Mouse (Mus musculus): ENCODE results near the gene Rab22a.
A peak's percentile ranks its signal among the peaks of the same experiment; 100 is the strongest.

Rab22a gene

GRCm38 (mm10) chr2:173665271-173665670 lies 5.7 kb downstream of the Rab22a start:
- DNase-seq (ENCODE audit: extremely low read depth, insufficient read length, low spot score), result no peak

DNA sequence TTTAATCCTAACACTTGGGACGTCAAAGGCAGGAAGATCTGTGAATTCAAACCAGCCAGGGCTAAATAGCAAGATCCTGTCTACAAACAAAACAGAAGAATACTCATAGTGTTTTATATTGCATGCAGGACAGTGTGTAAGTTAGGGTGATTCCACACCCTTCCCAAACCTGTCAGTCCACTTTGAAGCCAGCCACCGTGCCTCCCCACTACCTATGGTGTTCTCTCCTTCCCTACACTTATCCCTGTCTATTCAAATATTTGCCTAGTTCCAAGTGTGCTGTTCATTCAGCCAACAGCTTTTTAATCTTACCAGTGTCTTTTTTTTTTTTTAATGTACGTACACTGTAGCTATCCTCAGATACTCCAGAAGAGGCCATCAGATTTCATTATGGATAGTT lies 7.3 kb downstream of the Rab22a start:
- no peak for DNase-seq (ENCODE audit: extremely low read depth, insufficient read length, low spot score)

GRCm38 (mm10) chr2:173672328-173672896 lies 12.9 kb downstream of the Rab22a start:
- no peak for DNase-seq (ENCODE audit: extremely low read depth, insufficient read length, low spot score)

DNA sequence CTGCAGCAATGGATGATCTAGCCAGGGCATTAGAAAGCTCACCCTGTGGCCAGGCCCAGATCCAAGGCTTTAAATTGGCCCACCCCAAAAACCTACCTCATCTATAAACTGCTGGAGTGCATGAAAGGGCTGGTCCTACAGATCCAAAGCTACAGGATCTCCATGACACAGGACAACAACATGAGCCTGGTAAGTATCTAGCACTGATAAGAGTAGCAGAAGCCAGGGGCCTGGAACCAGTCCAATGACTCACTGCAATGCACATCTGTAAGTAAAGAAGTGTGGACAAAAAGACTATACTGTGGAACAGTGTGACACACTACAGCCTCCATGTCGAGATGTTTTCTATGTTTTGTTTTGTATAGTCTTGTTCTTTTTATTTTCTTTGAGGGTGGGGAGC lies 13.9 kb downstream of the Rab22a start:
- no peak for DNase-seq (ENCODE audit: extremely low read depth, insufficient read length, low spot score)

GRCm38 (mm10) chr2:173678593-173678992 lies 19.0 kb downstream of the Rab22a start:
- DNase-seq (ENCODE audit: extremely low read depth, insufficient read length, low spot score), result no peak

DNA sequence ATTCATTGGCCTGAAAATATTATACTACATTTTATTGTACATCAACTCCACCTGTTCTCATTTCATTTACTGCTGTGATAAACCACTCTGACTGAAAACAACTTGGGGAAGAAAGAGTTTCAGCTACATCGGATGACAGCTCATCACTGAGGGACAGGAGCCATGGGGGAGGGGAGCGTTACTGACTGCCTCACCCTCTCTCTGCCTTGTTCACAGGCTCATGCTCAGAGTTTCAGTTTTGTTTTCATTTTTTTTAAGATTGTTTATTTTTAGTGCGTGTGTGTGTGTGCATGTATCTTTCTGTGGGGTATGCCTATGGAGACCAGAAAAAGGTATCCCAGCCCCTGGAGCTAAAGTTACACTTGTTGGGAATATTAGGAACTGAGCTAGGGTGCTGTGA lies 19.7 kb downstream of the Rab22a start:
- DNase-seq (ENCODE audit: extremely low read depth, insufficient read length, low spot score), result no peak

DNA sequence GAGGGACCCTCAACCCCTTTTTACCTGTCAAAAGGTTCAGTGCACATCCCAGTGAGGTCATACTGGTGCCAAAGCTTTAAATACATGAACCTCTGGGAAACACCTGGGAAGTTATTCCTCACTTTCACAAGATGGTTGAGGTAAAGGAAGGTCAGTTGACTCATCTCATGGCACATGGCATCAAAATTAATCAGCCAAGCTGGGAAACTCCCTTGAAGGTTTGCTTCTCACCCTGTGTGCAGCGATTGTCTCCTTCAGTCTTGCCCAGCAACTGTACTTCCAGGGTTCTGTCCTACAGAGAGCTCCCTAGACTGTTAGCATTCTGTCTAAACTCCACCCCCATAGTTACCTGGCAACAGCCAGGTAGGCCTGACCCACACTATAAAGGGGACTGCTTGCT lies 20.6 kb downstream of the Rab22a start:
- DNase-seq (ENCODE audit: extremely low read depth, insufficient read length, low spot score), result no peak

DNA sequence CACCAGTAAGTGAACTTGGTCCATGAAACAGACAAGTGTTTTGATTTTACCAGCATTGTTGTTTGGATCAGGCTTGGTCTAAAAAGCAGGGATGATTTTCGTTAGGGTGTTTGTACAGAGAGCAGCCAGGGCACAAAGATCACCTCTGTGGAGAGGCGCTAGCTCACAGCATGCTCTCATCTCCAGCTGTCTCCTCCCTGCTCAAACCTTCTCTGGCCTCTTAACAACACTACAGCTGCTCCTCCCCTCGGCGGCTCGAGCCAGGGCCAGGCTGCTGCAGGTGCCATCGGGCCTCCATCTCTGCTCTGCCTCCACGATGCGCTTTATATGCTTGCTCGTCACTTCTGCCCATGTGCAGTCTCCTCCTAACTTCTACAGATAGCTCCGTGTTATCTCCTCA lies 23.2 kb downstream of the Rab22a start:
- no peak for DNase-seq (ENCODE audit: extremely low read depth, insufficient read length, low spot score)

DNA sequence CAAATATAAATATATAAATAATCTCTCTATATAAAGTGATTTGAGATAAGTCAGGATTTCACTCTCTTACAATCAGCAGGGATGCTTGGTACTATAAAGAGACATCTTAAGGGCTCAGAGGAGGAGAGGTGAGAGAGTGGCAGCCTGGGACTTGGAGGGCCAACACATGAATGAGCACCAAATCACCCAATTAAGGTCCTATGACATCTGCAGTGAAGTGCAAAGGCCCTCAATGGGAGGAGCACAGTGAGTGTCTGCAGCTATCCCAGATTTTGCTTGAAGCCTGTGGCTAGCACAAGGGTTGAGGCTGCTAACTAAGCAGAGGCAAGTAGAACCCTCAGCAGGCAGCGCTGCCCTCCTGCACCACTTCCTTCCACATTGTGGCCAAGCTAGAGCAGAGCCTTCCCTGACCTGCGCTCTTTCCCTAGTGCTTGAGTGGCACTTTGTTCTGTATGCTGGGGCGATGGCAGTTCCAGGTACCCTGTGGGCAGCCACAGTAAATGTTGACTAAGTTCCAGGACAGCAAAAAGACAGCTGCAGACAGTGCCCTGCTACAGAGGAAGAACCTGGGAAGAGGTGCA lies 26.3 kb downstream of the Rab22a start:
- no peak for DNase-seq (ENCODE audit: extremely low read depth, insufficient read length, low spot score)

DNA sequence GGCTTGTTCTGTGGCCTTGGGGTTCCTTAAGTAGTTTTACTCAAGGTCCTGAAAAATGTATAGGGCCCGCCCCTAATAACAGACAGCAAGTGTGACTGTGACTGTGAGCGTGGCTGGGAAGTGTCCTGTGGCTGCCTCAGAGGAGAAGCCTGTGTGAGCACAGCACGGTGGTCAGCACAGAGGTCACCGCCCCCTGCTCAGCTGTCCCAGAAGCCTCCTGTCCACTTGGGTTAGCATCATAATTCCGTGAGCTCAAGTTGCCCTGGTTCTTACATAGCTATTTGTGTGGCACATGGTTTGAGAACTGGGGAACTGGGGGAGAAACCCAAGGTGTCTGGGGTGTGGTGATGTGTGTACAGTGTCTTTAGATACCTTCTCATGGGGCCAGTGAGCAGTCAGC lies 27.8 kb downstream of the Rab22a start:
- no peak for DNase-seq (ENCODE audit: extremely low read depth, insufficient read length, low spot score)

- DNase-seq (ENCODE audit: extremely low read depth, insufficient read length, low spot score), result no peak
These were observed 30.3 kb downstream of the Rab22a start for GRCm38 (mm10) chr2:173689835-173690234.

GRCm38 (mm10) chr2:173691748-173692147 lies 32.2 kb downstream of the Rab22a start:
- no peak for DNase-seq (ENCODE audit: extremely low read depth, insufficient read length, low spot score)

GRCm38 (mm10) chr2:173692693-173693092 lies 33.1 kb downstream of the Rab22a start:
- no peak for DNase-seq (ENCODE audit: extremely low read depth, insufficient read length, low spot score)

- DNase-seq (ENCODE audit: extremely low read depth, insufficient read length, low spot score), result no peak
These were observed 39.3 kb downstream of the Rab22a start for GRCm38 (mm10) chr2:173698850-173699249.

- no peak for DNase-seq (ENCODE audit: extremely low read depth, insufficient read length, low spot score)
These were observed 42.7 kb downstream of the Rab22a start for GRCm38 (mm10) chr2:173702096-173702866.

GRCm38 (mm10) chr2:173702867-173703237 lies 43.3 kb downstream of the Rab22a start:
- no peak for DNase-seq (ENCODE audit: extremely low read depth, insufficient read length, low spot score)

GRCm38 (mm10) chr2:173705827-173706551 lies 46.4 kb downstream of the Rab22a start:
- no peak for DNase-seq (ENCODE audit: extremely low read depth, insufficient read length, low spot score)

- peak; percentile 38 for DNase-seq (ENCODE audit: extremely low read depth, insufficient read length, low spot score)
These were observed 48.1 kb downstream of the Rab22a start for GRCm38 (mm10) chr2:173707626-173708025.

DNA sequence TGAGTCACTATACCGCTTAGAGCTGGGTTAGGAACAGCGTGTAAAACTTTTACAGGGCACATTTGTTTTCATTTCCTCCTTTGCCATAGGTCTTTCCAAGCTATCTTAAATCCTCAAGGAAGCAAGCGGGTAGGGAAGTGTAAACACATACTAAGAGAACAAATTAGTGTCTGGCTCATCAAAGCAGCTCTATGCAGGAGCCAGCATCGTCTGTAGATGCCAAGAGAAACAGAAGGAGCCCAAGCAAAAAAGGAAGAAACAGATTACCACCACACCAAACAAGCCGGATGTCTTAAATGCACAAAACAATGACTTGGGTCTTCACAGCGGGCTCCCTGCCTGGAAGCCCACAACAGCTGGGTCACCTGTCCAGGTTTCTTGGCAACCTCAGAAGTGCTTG lies 50.6 kb downstream of the Rab22a start:
- DNase-seq (ENCODE audit: extremely low read depth, insufficient read length, low spot score), result no peak

DNA sequence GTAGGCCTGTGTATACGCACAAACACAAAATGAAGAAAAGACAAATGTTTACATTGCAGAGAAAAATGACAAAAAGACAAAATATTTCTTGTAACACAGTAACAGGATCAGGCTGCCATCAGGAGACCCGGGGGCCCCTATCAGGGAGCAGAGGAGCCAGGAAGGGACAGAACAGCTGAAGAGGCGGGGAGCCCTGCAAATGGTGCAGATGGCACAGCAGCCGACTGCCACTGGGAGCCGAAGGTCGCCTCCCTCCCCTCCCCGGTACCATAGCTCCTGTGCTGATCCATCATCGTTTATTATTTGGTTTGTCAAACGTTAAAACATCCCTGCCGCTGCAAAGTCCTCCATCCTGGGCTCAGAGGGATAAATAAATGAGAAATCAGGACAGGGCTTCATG lies 53.1 kb downstream of the Rab22a start:
- DNase-seq (ENCODE audit: extremely low read depth, insufficient read length, low spot score), result no peak

DNA sequence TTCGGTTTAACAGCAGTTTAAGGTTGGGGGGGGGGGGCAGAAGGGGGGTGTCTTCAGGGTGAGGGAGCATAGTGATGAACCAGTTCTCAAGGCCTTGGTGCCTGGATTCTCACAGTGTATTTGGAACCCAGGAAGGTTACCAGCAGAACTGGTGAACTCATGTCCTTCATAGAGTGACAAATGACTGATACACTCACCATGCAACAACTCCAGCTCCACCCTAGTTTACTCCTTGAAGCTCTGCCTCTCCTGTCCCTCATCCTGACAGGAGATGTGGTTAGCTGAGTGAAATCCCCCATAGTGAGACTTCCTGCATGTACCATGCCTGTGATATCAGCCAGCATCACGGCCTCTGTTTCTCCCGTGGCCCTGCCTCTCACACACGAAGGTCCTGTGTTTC lies 53.7 kb downstream of the Rab22a start:
- DNase-seq (ENCODE audit: extremely low read depth, insufficient read length, low spot score), result no peak

All from 3134 (cell line).